Mouse (Mus musculus): Measurements from ENCODE around the gene Fam19a2. TPM values are rescaled to one million over a fixed set of nuclear protein-coding genes. Genes with fewer than 3 reads are reported as not detected.

The Fam19a2 gene
- polyA plus RNA-seq, 1 experiment from 2014 or later = 3.7 TPM

GRCm38 (mm10) chr10:123341280-123341679 is 77.5 kb downstream of the Fam19a2 start:
- DNase-seq (ENCODE audit: low spot score) = no peak
- WGBS = 80% methylated on average over 5 of the region's 5 CpGs
- Histone ChIP-seq H3K4me3 (no peak overlapping the region), H3K36me3 (no peaks in the 10 kb centered on the region), H3K4me1 (replicated peaks) (no peaks in the 10 kb centered on the region), H3K27ac (no peak overlapping the region), H3K9me3 (no peaks in the 10 kb centered on the region), H3K27me3 (ENCODE audit: insufficient read depth, poor library complexity, severe bottlenecking) (no peaks in the 10 kb centered on the region)

DNA sequence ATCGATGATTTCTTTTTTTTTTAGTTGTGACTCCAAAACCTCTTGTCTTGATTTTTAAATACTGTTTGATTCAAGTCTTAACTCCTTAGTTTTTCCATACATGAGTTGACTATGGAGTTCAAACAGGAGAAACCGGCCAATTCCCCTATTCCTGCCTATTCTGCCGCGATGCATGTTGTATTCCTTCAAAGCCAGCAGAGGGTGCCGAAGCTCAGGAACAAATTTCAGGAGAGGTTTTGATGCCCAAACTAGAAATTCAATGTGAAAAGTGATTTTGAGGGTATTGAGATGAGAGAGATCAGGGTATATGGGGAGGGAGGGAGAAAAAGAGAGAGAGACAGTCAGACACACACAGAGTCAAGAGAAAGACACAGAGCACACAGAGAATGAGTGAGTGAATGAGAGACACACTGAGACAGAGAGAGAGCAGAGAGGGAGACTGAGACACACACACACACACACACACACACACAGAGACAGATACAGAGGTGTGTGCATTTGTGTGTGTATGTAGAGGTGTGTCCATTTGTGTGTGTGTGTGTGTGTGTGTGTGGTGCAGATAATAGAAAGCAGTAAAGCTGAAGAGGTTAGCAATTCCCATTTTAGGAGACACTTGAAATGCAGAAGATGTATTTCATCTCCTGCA is 78.9 kb downstream of the Fam19a2 start:
- no peak overlapping the region for H3K27ac ChIP-seq
- no peaks in the 10 kb centered on the region for H3K9me3 ChIP-seq
- H3K4me3 ChIP-seq = no peak overlapping the region
- H3K36me3 ChIP-seq = no peaks in the 10 kb centered on the region
- peak; percentile 26 for DNase-seq (ENCODE audit: low spot score)
- no peaks in the 10 kb centered on the region for H3K4me1 ChIP-seq (replicated peaks)
- WGBS = 26% methylated on average over 5 of the region's 5 CpGs
- no peaks in the 10 kb centered on the region for H3K27me3 ChIP-seq (ENCODE audit: insufficient read depth, poor library complexity, severe bottlenecking)

DNA sequence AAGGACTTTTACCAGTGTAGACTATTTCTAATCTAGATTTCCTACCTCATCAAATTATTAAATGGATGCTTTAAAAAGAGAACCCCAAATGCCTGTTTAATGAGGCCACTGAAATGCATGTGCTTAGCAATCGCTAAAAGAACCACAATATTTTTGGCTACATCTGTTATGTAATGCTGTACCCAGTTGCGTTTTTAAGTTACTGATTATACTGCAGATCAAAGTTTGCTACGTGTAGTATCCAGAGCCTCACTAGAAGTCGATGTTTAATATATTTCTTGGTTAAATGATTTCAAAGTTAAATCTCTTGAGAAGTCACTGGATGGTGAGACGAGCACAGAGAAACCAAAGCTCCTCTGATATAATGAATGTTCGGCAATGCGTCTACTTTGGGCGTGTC is 82.5 kb downstream of the Fam19a2 start:
- 95% methylated on average over 8 of the region's 8 CpGs for whole genome bisulfite sequencing
- Histone ChIP-seq H3K9me3 (no peaks in the 10 kb centered on the region), H3K27me3 (ENCODE audit: insufficient read depth, poor library complexity, severe bottlenecking) (no peaks in the 10 kb centered on the region), H3K4me1 (replicated peaks) (no peaks in the 10 kb centered on the region), H3K4me3 (no peak overlapping the region), H3K27ac (no peak overlapping the region), H3K36me3 (no peaks in the 10 kb centered on the region)
- no peak for DNase-seq (ENCODE audit: low spot score)

DNA sequence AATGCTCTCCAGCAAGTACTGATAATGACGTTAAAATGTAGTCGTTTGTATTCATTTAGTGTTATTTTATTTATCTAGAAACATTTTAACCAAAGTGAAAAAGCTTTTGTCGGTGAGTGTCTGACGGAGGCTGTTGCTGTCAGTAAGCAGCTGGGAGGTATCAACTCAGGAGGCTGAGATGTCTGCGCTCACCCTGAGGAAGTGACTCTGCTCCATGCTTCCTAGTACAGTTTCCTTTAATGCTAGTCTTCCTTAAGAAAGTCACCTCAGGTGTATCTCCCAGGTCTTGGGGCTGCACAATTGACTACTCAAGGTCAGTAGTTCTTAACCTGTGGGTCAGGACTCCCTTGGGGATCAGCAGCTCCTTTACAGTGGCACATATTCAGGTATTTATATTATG is 89.9 kb downstream of the Fam19a2 start:
- Histone ChIP-seq H3K27ac (no peak overlapping the region), H3K4me1 (replicated peaks) (no peaks in the 10 kb centered on the region), H3K9me3 (no peaks in the 10 kb centered on the region), H3K36me3 (no peaks in the 10 kb centered on the region), H3K4me3 (no peak overlapping the region), H3K27me3 (ENCODE audit: insufficient read depth, poor library complexity, severe bottlenecking) (no peaks in the 10 kb centered on the region)
- 91% methylated on average over 5 of the region's 5 CpGs for WGBS
- no peak for DNase-seq (ENCODE audit: low spot score)

DNA sequence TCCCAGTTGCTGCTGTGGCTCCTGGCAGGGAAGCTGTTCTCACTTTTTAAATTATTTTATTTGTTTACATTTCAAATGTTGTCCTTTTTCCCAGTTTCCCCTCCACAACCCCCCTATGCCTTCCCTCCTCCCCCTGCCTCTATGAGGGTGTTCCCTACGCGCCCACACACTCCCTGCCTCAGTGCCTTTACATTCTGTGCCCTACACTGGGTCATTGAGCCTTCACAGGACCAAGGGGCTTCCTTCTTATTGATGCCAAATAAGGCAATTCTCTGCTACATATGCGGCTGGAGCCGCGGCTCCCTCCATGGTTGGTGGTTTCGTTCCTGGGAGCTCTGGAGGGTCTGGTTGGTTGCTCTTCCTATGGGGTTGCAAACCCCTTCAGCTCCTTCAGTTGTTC is 93.2 kb downstream of the Fam19a2 start:
- no peak for DNase-seq (ENCODE audit: low spot score)
- H3K27ac ChIP-seq = no peak overlapping the region
- no peak overlapping the region for H3K4me3 ChIP-seq
- no peaks in the 10 kb centered on the region for H3K4me1 ChIP-seq (replicated peaks)
- H3K9me3 ChIP-seq = no peaks in the 10 kb centered on the region
- H3K27me3 ChIP-seq (ENCODE audit: insufficient read depth, poor library complexity, severe bottlenecking) = no peaks in the 10 kb centered on the region
- 82% methylated on average over 6 of the region's 6 CpGs for WGBS
- H3K36me3 ChIP-seq = no peaks in the 10 kb centered on the region

DNA sequence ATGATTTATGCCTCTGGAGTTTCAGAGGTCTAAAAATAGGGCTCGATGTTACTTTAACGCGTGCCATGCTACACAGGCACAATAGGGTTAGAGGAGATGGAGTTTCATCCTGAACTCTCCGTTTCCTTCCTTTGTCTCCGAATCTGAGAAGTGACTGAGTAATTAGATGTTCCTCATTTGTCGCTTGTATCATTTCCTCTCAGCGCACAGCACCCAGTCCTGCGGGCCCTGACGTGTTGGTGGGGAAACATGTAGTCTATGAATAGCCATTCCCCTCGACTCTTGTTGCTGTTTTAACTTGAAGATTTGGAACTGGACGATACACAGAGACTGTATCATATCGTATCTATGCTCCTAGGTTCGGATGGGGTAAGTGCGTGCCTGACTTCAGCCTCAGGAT is 96.7 kb downstream of the Fam19a2 start:
- Histone ChIP-seq H3K27ac (no peak overlapping the region), H3K27me3 (ENCODE audit: insufficient read depth, poor library complexity, severe bottlenecking) (no peaks in the 10 kb centered on the region), H3K36me3 (no peaks in the 10 kb centered on the region), H3K4me3 (no peak overlapping the region), H3K4me1 (replicated peaks) (no peaks in the 10 kb centered on the region), H3K9me3 (no peaks in the 10 kb centered on the region)
- DNase-seq (ENCODE audit: low spot score) = no peak
- 85% methylated on average over 14 of the region's 14 CpGs for WGBS

DNA sequence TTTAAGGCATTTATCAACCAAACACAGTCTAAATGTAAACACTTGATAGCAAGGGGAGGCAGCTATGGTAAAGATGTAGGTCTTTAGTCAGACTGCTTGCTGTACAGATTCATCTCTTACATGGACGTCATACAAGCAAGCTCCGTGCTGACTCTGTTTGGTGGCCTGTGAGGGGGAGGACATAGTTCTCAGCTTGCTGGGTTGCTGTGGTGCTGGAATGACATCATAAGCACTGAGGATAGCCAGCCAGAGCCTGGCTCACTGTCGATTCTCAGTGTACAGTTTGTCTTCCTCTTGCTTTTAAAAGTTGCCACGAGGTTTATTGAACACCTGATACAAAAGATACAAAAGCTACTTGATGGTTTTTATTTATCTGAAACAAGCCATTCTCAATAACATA is 100.8 kb downstream of the Fam19a2 start:
- Histone ChIP-seq H3K36me3 (no peaks in the 10 kb centered on the region), H3K27ac (no peak overlapping the region), H3K4me1 (replicated peaks) (no peaks in the 10 kb centered on the region), H3K27me3 (ENCODE audit: insufficient read depth, poor library complexity, severe bottlenecking) (no peaks in the 10 kb centered on the region), H3K9me3 (no peaks in the 10 kb centered on the region), H3K4me3 (no peak overlapping the region)
- DNase-seq (ENCODE audit: low spot score) = no peak
- 83% methylated on average over 4 of the region's 4 CpGs for WGBS

DNA sequence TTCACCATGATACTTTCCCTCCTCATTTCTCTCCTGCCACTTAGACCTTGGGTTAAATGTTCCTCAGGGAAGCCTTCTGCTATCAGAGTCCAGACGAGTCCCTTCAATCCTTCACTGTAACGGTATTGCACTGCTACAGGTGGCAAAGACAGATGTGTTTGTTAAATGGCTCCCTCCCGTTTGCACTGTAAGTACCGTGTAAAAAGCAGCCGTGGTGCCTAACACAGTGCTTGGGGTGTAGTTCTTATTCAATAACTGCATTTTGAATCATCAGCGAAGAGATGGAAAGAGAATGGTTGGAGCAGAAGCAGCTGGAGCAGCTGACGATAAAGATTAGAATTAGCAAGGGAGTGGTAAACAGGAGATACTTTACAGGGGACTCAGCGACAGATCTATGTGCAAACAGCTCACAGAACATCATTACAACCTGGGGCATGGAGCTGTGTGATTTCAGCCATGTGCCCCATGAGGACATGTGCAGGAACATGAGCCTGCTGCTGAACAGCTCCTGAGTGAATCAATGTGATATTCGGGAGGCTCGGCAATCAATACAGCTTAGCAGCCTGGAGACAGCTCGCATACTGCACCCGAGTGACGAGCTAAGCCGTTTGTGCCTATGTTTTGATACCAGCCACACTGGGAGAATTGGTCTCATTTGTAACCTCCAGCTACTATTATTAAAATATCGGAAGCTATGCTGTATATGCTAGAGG is 103.5 kb downstream of the Fam19a2 start:
- no peaks in the 10 kb centered on the region for H3K4me1 ChIP-seq (replicated peaks)
- no peak overlapping the region for H3K4me3 ChIP-seq
- H3K9me3 ChIP-seq = no peaks in the 10 kb centered on the region
- H3K27me3 ChIP-seq (ENCODE audit: insufficient read depth, poor library complexity, severe bottlenecking) = no peaks in the 10 kb centered on the region
- no peak overlapping the region for H3K27ac ChIP-seq
- no peak for DNase-seq (ENCODE audit: low spot score)
- no peaks in the 10 kb centered on the region for H3K36me3 ChIP-seq
- WGBS = 84% methylated on average over 15 of the region's 15 CpGs

DNA sequence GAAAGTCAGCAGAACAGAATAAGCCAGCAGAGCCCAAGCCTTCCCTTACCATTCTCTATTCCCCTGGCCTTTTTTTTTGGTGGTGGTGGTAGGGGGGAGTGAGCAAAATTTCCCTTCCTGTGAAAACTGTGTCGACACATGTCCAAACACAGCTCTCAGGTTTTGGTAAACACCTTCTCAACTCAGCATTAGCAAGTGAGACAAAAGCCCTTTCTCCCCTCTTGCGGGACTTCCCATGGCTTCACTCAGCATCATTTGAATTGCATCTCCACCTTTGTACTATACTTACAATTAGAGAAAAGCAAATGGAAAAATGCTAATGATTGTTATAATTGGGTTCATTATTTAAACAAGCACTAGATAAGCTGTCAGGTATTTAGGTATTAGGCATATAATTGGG is 119.5 kb downstream of the Fam19a2 start:
- H3K4me1 ChIP-seq (replicated peaks) = no peaks in the 10 kb centered on the region
- DNase-seq (ENCODE audit: low spot score) = no peak
- H3K36me3 ChIP-seq = no peaks in the 10 kb centered on the region
- H3K9me3 ChIP-seq = no peaks in the 10 kb centered on the region
- H3K27ac ChIP-seq = no peak overlapping the region
- no peak overlapping the region for H3K4me3 ChIP-seq
- no peaks in the 10 kb centered on the region for H3K27me3 ChIP-seq (ENCODE audit: insufficient read depth, poor library complexity, severe bottlenecking)
- WGBS = 50% methylated on average over 2 of the region's 2 CpGs

DNA sequence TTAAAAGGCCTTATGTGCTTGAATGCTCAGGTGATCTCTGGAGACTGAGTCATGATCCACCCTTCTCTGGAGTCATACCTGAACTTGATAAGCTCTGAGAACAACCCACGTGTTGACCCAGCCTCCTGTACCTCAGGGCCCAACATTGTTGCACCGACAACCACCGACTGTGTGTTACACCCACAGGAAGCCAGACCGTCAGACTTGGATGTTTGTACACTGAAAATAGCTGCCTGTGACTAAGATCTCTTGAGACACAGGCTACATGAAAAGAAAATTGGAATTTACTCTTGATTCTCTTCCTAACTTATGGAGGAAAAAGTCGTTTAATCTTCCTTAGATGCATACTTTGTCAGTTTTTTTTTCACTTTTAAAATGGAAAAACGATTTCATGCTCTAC is 121.8 kb downstream of the Fam19a2 start:
- WGBS = 83% methylated on average over 6 of the region's 6 CpGs
- H3K27ac ChIP-seq = no peak overlapping the region
- no peaks in the 10 kb centered on the region for H3K27me3 ChIP-seq (ENCODE audit: insufficient read depth, poor library complexity, severe bottlenecking)
- H3K9me3 ChIP-seq = no peaks in the 10 kb centered on the region
- DNase-seq (ENCODE audit: low spot score) = no peak
- no peak overlapping the region for H3K4me3 ChIP-seq
- H3K36me3 ChIP-seq = no peaks in the 10 kb centered on the region
- no peaks in the 10 kb centered on the region for H3K4me1 ChIP-seq (replicated peaks)

DNA sequence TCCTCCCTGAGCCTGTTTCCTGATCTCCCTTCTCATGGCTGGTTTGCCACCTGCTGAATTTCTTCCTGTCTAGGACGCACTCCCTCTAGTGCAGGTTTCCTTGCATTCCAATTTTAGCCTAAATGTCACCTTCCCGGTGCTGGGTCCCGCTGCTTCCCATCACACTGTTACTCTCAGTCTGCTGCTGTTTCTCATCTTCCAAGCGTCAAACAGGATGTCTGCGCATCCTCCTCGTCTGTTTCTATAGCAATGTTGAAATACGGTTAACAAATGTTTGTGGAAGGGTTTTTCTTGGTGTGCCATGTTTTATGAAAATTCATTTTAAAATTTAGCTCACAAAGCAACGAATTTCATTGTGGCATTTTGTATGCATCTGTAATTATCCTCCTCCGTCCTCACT is 131.6 kb downstream of the Fam19a2 start:
- Histone ChIP-seq H3K36me3 (no peaks in the 10 kb centered on the region), H3K9me3 (no peaks in the 10 kb centered on the region)

GRCm38 (mm10) chr10:123398136-123398535 is 134.3 kb downstream of the Fam19a2 start:
- 56% methylated on average over 6 of the region's 6 CpGs for WGBS
- Histone ChIP-seq H3K4me1 (replicated peaks) (no peaks in the 10 kb centered on the region), H3K27ac (no peak overlapping the region), H3K4me3 (no peak overlapping the region), H3K36me3 (no peaks in the 10 kb centered on the region), H3K27me3 (ENCODE audit: insufficient read depth, poor library complexity, severe bottlenecking) (no peaks in the 10 kb centered on the region), H3K9me3 (no peaks in the 10 kb centered on the region)
- no peak for DNase-seq (ENCODE audit: low spot score)

More for the DNA sequence above, 131.6 kb downstream of the Fam19a2 start:
- no peak for DNase-seq (ENCODE audit: low spot score)
- Histone ChIP-seq H3K4me3 (no peak overlapping the region), H3K4me1 (replicated peaks) (no peaks in the 10 kb centered on the region), H3K27ac (no peak overlapping the region), H3K27me3 (ENCODE audit: insufficient read depth, poor library complexity, severe bottlenecking) (no peaks in the 10 kb centered on the region)
- WGBS = 79% methylated on average over 9 of the region's 9 CpGs

- Histone ChIP-seq H3K9me3 (peaks cover 5% of the 10 kb centered on the region; the same call in 1 of the 2 replicates), H3K27ac (no peak overlapping the region), H3K36me3 (no peaks in the 10 kb centered on the region), H3K27me3 (ENCODE audit: insufficient read depth, poor library complexity, severe bottlenecking) (no peaks in the 10 kb centered on the region), H3K4me3 (no peak overlapping the region), H3K4me1 (replicated peaks) (no peaks in the 10 kb centered on the region)
- no peak for DNase-seq (ENCODE audit: low spot score)
- WGBS = 83% methylated on average over 3 of the region's 3 CpGs
Measured at GRCm38 (mm10) chr10:123401188-123401587, 137.4 kb downstream of the Fam19a2 start.
